Mouse (Mus musculus): ENCODE measurements at regions not wholly inside any gene's neighbourhood (a gene's known extent, or its start where the extent isn't known, plus 50 kb on each side); places are given as distances from the start of the nearest gene placed in this dataset.

GRCm38 (mm10) chr13:85639376-85640229 lies 350.7 kb upstream of the Rasa1 start:
- peak; percentile 90 for ATAC-seq (replicated peaks; ENCODE audit: low read depth, poor library complexity, severe bottlenecking)

GRCm38 (mm10) chr13:85629506-85630175 lies 340.7 kb upstream of the Rasa1 start:
- no peak for ATAC-seq (replicated peaks; ENCODE audit: low read depth, poor library complexity, severe bottlenecking)
